Mouse (Mus musculus): ENCODE measurements at regions not wholly inside any gene's neighbourhood (a gene's known extent, or its start where the extent isn't known, plus 50 kb on each side); places are given as distances from the start of the nearest gene placed in this dataset.

- Histone ChIP-seq H3K79me2 (ENCODE audit: control insufficient read depth, insufficient read depth) (no peaks in the 10 kb centered on the region), H3K4me2 (ENCODE audit: low read depth) (peak overlapping the region; percentile 76), H3K36me3 (ENCODE audit: control insufficient read depth, insufficient read depth) (no peaks in the 10 kb centered on the region), H3K4me3 (no peak overlapping the region), H3ac (ENCODE audit: control insufficient read depth, insufficient read length) (no peak overlapping the region), H3K27me3 (ENCODE audit: control insufficient read depth, insufficient read depth, insufficient read length) (no peaks in the 10 kb centered on the region)
- TF ChIP-seq POLR2A (IDR thresholded peaks at IDR 0.05; ENCODE audit: insufficient read length, low read depth) (no peak), TCF12 (IDR thresholded peaks at IDR 0.05; ENCODE audit: insufficient read depth, poor library complexity, severe bottlenecking) (no peak), SRF (IDR thresholded peaks at IDR 0.05; ENCODE audit: control insufficient read depth, insufficient read length, low read depth) (no peak), POLR2AphosphoS2 (IDR thresholded peaks at IDR 0.05; ENCODE audit: insufficient read length, low read depth) (no peak), MAX (IDR thresholded peaks at IDR 0.05; ENCODE audit: low read depth) (no peak)
Measured at GRCm38 (mm10) chr14:46634251-46634650, 126.1 kb upstream of the Cdkn3 start.

- H3K79me2 ChIP-seq (ENCODE audit: control insufficient read depth, insufficient read depth), result no peaks in the 10 kb centered on the region
- H3K4me3 ChIP-seq, result no peak overlapping the region
- H3K4me2 ChIP-seq (ENCODE audit: low read depth), result no peak overlapping the region
- no peak overlapping the region for H3ac ChIP-seq (ENCODE audit: control insufficient read depth, insufficient read length)
- H3K27me3 ChIP-seq (ENCODE audit: control insufficient read depth, insufficient read depth, insufficient read length), result no peaks in the 10 kb centered on the region
- TF ChIP-seq POLR2AphosphoS2 (IDR thresholded peaks at IDR 0.05; ENCODE audit: insufficient read length, low read depth) (no peak), SRF (IDR thresholded peaks at IDR 0.05; ENCODE audit: control insufficient read depth, insufficient read length, low read depth) (no peak), CEBPB (IDR thresholded peaks at IDR 0.05; ENCODE audit: insufficient read depth, poor library complexity, severe bottlenecking) (no peak), TCF3 (IDR thresholded peaks at IDR 0.05; ENCODE audit: insufficient read length, low read depth) (no peak), REST (IDR thresholded peaks at IDR 0.05; ENCODE audit: insufficient read depth, insufficient read length) (no peak), MYOG (IDR thresholded peaks at IDR 0.05; ENCODE audit: control insufficient read depth in 1 of 3, insufficient read depth in 1 of 3, insufficient read length in 2 of 3, low read depth in 2 of 3) (no peak), USF1 (IDR thresholded peaks at IDR 0.05; ENCODE audit: low read depth) (no peak), E2F4 (IDR thresholded peaks at IDR 0.05; ENCODE audit: insufficient read depth) (no peak), POLR2A (IDR thresholded peaks at IDR 0.05; ENCODE audit: insufficient read length, low read depth) (no peak), TCF12 (IDR thresholded peaks at IDR 0.05; ENCODE audit: insufficient read depth, poor library complexity, severe bottlenecking) (no peak)
- no peaks in the 10 kb centered on the region for H3K36me3 ChIP-seq (ENCODE audit: control insufficient read depth, insufficient read depth)
Measured at GRCm38 (mm10) chr14:46627690-46628089, 132.7 kb upstream of the Cdkn3 start.

- TF ChIP-seq MYOD1 (IDR thresholded peaks at IDR 0.05; ENCODE audit: control insufficient read depth in 1 of 3, insufficient read length in 2 of 3, low read depth in 2 of 3) (no peak), POLR2A (IDR thresholded peaks at IDR 0.05; ENCODE audit: insufficient read length, low read depth) (no peak), MYOG (IDR thresholded peaks at IDR 0.05; ENCODE audit: control insufficient read depth in 1 of 3, insufficient read depth in 1 of 3, insufficient read length in 2 of 3, low read depth in 2 of 3) (no peak), SRF (IDR thresholded peaks at IDR 0.05; ENCODE audit: control insufficient read depth, insufficient read length, low read depth) (no peak), POLR2AphosphoS2 (IDR thresholded peaks at IDR 0.05; ENCODE audit: insufficient read length, low read depth) (no peak), TCF3 (IDR thresholded peaks at IDR 0.05; ENCODE audit: insufficient read length, low read depth) (no peak), MAX (IDR thresholded peaks at IDR 0.05; ENCODE audit: low read depth) (no peak), REST (IDR thresholded peaks at IDR 0.05; ENCODE audit: insufficient read depth, insufficient read length) (no peak), USF1 (IDR thresholded peaks at IDR 0.05; ENCODE audit: low read depth) (no peak), TCF12 (IDR thresholded peaks at IDR 0.05; ENCODE audit: insufficient read depth, poor library complexity, severe bottlenecking) (no peak), E2F4 (IDR thresholded peaks at IDR 0.05; ENCODE audit: insufficient read depth) (no peak), CEBPB (IDR thresholded peaks at IDR 0.05; ENCODE audit: insufficient read depth, poor library complexity, severe bottlenecking) (no peak)
- no peaks in the 10 kb centered on the region for H3K27me3 ChIP-seq (ENCODE audit: control insufficient read depth, insufficient read depth, insufficient read length)
- no peaks in the 10 kb centered on the region for H3K79me2 ChIP-seq (ENCODE audit: control insufficient read depth, insufficient read depth)
- no peak overlapping the region for H3K4me3 ChIP-seq
- H3K4me2 ChIP-seq (ENCODE audit: low read depth), result no peak overlapping the region
- no peak overlapping the region for H3ac ChIP-seq (ENCODE audit: control insufficient read depth, insufficient read length)
- no peaks in the 10 kb centered on the region for H3K36me3 ChIP-seq (ENCODE audit: control insufficient read depth, insufficient read depth)
Measured at GRCm38 (mm10) chr14:46625760-46626159, 134.6 kb upstream of the Cdkn3 start.

- H3K79me2 ChIP-seq (ENCODE audit: control insufficient read depth, insufficient read depth), result no peaks in the 10 kb centered on the region
- no peaks in the 10 kb centered on the region for H3K27me3 ChIP-seq (ENCODE audit: control insufficient read depth, insufficient read depth, insufficient read length)
- no peak overlapping the region for H3K4me2 ChIP-seq (ENCODE audit: low read depth)
- no peaks in the 10 kb centered on the region for H3K36me3 ChIP-seq (ENCODE audit: control insufficient read depth, insufficient read depth)
- TF ChIP-seq SRF (IDR thresholded peaks at IDR 0.05; ENCODE audit: control insufficient read depth, insufficient read length, low read depth) (no peak), CEBPB (IDR thresholded peaks at IDR 0.05; ENCODE audit: insufficient read depth, poor library complexity, severe bottlenecking) (no peak), MYOG (IDR thresholded peaks at IDR 0.05; ENCODE audit: control insufficient read depth in 1 of 3, insufficient read depth in 1 of 3, insufficient read length in 2 of 3, low read depth in 2 of 3) (no peak), E2F4 (IDR thresholded peaks at IDR 0.05; ENCODE audit: insufficient read depth) (no peak), MYOD1 (IDR thresholded peaks at IDR 0.05; ENCODE audit: control insufficient read depth in 1 of 3, insufficient read length in 2 of 3, low read depth in 2 of 3) (no peak), MAX (IDR thresholded peaks at IDR 0.05; ENCODE audit: low read depth) (no peak), TCF3 (IDR thresholded peaks at IDR 0.05; ENCODE audit: insufficient read length, low read depth) (no peak), USF1 (IDR thresholded peaks at IDR 0.05; ENCODE audit: low read depth) (no peak), POLR2AphosphoS2 (IDR thresholded peaks at IDR 0.05; ENCODE audit: insufficient read length, low read depth) (no peak), TCF12 (IDR thresholded peaks at IDR 0.05; ENCODE audit: insufficient read depth, poor library complexity, severe bottlenecking) (no peak)
- H3ac ChIP-seq (ENCODE audit: control insufficient read depth, insufficient read length), result no peak overlapping the region
- no peak overlapping the region for H3K4me3 ChIP-seq
Measured at GRCm38 (mm10) chr14:46623645-46624044, 136.7 kb upstream of the Cdkn3 start.

- Histone ChIP-seq H3K4me2 (ENCODE audit: low read depth) (no peak overlapping the region), H3K4me3 (no peak overlapping the region), H3ac (ENCODE audit: control insufficient read depth, insufficient read length) (no peak overlapping the region), H3K36me3 (ENCODE audit: control insufficient read depth, insufficient read depth) (no peaks in the 10 kb centered on the region), H3K79me2 (ENCODE audit: control insufficient read depth, insufficient read depth) (no peaks in the 10 kb centered on the region), H3K27me3 (ENCODE audit: control insufficient read depth, insufficient read depth, insufficient read length) (no peaks in the 10 kb centered on the region)
- TF ChIP-seq MYOG (IDR thresholded peaks at IDR 0.05; ENCODE audit: control insufficient read depth in 1 of 3, insufficient read depth in 1 of 3, insufficient read length in 2 of 3, low read depth in 2 of 3), result no peak
- TF ChIP-seq MYOD1 (IDR thresholded peaks at IDR 0.05; ENCODE audit: control insufficient read depth in 1 of 3, insufficient read length in 2 of 3, low read depth in 2 of 3), result no peak
- no peak for TF ChIP-seq E2F4 (IDR thresholded peaks at IDR 0.05; ENCODE audit: insufficient read depth)
- TF ChIP-seq SRF (IDR thresholded peaks at IDR 0.05; ENCODE audit: control insufficient read depth, insufficient read length, low read depth), result no peak
- TF ChIP-seq CEBPB (IDR thresholded peaks at IDR 0.05; ENCODE audit: insufficient read depth, poor library complexity, severe bottlenecking), result no peak
- no peak for TF ChIP-seq TCF12 (IDR thresholded peaks at IDR 0.05; ENCODE audit: insufficient read depth, poor library complexity, severe bottlenecking)
- no peak for TF ChIP-seq TCF3 (IDR thresholded peaks at IDR 0.05; ENCODE audit: insufficient read length, low read depth)
- TF ChIP-seq REST (IDR thresholded peaks at IDR 0.05; ENCODE audit: insufficient read depth, insufficient read length), result no peak
- TF ChIP-seq USF1 (IDR thresholded peaks at IDR 0.05; ENCODE audit: low read depth), result no peak
- TF ChIP-seq POLR2A (IDR thresholded peaks at IDR 0.05; ENCODE audit: insufficient read length, low read depth), result no peak
- TF ChIP-seq POLR2AphosphoS2 (IDR thresholded peaks at IDR 0.05; ENCODE audit: insufficient read length, low read depth), result no peak
- TF ChIP-seq MAX (IDR thresholded peaks at IDR 0.05; ENCODE audit: low read depth), result no peak
Measured at GRCm38 (mm10) chr14:46616030-46616429, 144.3 kb upstream of the Cdkn3 start.

All from myocyte (in vitro differentiated cells).